Mouse (Mus musculus) cerebellum, adult 18-20 months (tissue): ENCODE data around the gene Gpc3.
"Not testable (repeated sequence)": the region's sequence is repeated elsewhere in the genome, so short reads cannot be mapped to it uniquely, and the experiment has no call there.

ENCODE experiments used
- DNase-seq, 2 experiments: peaks; one replicate each; pipeline ENCODE4 v3.0.0; 2021

Gpc3 gene

DNA sequence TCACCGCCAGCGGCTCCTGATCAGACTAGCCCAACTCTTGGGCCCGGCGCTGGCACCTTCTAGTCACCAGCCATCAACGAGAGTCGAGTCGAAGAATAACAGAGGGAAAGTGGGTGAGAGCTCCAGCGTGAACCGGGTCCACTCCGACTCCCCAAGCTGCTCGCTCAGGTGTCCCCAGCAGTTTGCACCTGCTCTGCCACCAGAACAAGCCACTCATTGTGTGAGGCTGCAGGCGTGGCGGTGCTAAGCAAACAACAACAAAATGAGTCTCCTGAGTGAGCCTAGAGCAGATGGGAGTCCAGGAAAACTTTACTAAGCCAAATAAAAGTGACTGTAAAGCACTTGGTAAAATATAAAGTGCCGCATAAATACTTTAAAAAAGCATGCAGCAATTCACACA lies 239.5 kb downstream of the Gpc3 start:
- DNase-seq, result no peak

DNA sequence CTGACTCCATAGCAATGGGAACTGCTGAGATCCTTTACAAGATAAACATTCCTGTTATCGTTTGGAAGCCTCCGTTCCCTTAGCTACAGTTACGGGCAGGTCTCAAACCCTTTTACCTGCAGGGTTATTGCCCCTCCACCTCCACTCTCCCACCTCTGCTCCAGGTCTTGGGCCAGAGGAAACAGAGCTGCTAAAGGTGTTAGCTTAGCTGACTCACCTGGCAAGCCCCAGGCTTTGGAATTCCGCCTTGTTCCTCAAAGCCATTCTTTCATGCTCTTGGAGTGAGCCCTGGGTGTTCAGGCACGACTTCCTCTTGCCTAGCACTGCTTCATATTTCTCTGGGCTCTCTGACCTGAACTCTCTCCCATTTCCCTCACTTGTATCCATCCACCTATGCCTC lies 241.3 kb downstream of the Gpc3 start:
- no peak for DNase-seq

DNA sequence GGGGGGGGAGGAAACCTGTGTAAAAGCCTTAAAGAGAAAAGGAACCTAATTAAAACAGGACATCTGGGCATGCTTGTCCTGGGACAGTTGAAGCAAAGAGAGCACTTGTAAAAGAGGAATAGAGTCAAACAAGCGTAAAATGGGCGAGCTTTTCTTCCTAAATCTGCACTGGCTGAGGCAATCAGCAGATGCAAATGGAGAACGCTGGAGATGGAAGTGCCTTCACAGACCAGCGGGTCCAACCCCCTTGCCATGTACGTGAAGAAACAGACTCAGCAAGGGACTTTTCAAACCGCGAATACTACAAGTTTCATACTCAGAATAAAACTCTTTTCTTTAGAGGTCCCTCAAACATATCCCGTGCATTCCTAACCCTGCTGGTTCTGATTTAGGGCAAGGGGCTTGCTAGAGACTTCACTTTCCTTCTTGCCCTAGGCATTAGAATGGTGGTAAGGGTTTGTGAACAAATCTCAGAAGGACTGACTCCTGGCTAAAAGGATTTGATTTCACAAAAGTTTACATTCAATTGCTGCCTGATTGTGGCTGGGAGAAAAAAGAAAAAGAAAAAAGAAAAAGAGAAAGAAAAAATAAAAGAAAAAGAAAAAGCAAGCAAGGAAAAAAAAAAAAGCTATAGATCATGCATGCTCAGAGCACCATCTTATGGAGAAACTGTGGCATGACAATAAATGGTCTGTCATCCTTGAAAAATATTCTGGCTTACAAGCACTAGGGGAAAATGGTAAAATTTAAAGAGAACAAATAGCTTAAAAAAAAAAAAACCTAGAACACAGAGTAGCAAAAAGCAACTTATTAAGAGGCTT lies 243.6 kb downstream of the Gpc3 start:
- no peak for DNase-seq

DNA sequence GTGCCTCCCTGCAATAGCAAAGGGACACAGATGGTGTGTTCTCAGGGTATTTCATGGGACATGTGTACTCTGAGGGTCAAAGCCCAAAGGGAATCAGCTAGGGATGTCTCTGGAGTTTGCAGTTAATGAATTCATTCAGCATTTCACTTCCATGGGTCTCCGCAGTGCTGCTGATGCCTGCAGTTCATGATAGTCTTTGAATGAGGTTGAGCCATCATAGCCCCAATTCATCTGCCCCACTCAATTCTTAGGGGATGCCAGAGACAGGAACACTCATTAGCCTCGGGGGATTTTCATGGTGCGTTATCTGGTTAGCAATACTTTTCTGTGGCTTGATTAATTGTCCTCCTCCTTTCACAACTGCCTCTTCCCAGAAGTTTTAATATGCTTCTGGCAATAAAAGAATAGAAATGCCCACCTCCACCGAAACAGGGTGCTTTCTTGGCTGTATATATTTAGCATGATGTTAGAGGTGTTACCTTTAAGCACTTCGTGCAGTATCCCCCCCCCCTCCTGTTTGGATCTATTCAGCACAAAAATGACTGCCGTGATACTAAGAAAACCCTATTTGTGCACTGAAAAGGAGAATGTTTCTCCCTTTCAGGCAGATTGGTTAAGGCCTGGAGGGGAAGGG lies 244.3 kb downstream of the Gpc3 start:
- no peak for DNase-seq

DNA sequence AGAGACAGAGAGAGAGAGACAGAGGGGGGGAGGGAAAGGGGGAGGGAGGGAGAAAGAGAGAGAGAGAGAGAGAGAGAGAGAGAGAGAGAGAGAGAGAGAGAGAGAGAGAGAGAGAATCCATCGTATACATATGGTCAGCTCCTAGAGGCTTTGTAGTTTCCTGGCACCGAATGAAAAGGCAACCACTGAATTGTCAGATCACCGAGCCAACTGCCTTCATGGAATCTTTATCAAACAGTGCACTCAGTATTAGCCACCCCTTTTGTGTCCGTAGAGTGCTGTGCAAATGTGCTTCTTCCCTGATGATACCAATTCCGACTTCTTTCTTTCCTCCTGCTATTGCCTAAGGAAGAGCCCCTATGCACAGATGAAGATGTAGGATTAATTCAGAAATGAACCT lies 246.9 kb downstream of the Gpc3 start:
- no peak for DNase-seq

DNA sequence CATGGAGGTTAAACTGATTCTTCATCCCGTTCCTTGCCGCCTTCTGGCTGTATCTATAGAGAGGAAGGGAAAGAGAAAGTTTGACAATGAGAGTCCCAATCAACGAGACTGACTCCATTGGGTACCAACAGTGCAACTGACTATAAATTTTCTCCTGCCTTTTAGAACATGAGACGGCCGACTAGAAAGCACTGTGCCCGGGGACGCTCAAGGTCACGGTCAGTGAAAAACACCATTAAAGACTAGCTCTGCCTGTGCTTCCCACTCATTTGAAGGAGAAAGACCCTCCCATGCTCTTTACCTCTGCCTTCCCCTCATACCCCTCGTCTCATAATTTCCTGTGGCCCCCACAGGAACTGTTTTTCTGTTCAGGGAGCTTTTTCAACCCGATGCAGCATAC lies 248.0 kb downstream of the Gpc3 start:
- DNase-seq, result no peak

DNA sequence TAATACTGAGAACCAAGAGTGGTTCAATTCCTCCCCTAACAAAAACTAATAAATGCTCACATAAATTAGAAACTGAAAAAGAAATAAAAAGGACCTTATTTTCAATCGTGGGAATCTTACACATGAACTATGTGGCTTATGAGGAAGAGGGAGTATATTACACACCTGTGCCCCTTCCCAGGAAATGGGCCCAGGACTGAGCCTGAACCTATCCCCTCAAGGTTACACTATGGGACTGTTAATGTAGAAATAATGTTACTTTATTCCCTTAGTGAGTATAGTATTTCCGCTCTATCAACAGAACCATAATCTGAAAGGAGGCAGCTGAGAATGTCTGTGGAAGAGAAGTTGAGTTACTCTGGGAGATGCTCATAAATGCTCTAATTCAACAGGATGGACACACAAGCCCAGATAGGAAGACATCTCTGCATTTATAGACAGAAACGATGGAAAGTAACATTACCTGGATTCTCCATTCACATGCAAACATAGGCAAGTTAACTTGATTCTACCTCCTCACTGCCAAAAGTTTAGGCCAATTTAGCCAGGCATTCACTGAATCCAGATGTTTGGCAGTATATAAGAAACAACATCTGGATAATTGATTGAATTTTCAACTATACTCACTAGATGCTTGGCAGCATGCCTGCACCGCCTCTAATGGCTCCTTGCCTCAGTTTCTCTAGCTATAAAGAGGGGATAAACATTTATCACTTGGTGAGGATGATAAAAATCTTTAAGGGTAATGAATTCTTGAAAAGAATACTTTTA lies 251.3 kb downstream of the Gpc3 start:
- DNase-seq, result no peak

DNA sequence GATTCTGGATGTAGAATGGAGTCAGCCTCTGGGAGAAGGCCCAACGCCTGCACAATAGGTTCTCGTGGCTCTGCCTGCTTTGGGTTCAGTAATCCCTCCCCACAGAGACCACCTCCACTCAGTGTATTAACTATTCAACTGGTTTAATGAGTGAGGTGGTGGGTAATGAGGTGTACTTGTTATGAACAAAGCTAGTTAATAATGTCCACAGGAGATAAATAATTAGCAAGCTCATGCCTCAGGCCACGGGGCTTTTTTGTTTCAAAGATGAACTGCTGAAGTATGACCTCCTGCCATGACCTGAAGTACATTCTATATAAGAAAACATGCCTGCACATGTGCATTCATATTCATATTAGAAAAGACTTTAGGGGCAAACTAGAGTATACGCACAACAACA lies 260.8 kb downstream of the Gpc3 start:
- no peak for DNase-seq

DNA sequence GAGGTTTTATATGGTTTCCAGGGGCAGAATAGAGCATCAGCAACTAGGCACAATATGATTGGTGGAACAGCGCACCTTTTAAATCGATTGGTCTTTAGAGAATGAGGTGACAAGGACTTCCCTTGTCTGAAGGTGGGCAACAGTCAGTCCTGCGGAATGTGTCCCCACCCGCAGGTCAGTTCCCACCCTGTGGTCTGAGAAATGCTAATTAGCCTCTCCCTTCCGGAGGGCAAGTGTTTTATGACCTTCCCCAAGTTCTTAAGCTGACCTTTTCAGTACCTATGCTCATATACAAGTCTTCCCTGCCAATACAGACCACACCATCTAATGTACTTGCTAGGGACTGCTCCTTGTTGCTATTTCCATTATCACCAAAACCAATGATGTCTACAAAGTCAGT lies 263.1 kb downstream of the Gpc3 start:
- DNase-seq, result not testable (repeated sequence)

DNA sequence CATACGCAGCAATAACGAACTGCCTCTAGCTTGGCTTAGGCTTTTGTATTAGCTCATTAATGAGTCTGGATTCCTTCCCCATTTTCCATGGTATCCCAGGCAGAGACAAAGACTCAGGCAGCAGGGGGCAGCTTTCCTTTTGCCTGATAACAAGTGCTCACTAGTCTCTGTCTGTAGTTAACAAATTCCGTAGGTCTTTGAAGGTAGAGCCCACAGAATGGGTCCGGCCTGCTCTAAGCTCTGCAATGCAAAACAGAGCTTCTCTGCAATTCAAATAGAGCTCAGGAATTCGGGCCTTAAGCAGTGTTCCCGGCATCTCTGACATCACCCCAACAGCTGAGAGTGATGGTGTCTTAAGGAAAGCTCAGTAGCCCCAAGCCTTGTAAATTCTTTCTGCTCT lies 265.0 kb downstream of the Gpc3 start:
- no peak for DNase-seq

DNA sequence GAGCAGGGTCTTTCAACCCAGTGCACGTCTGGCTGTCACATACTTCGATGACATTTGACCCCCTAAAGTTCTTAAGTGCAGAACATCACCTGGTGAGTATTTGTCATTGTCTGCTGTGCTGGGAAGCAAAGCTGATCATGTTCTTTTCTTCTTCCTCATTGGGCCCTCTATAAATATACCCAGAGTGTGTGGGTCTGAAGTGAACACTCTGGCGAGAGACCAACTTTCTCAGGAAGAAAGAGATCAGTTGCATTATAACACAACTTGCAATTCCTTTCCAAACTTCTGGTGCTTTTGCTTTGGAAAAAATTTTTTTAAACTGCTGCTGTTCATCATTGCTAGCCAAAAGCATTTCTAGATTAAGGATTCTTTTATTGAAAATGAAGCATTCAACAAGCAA lies 269.7 kb downstream of the Gpc3 start:
- no peak for DNase-seq

DNA sequence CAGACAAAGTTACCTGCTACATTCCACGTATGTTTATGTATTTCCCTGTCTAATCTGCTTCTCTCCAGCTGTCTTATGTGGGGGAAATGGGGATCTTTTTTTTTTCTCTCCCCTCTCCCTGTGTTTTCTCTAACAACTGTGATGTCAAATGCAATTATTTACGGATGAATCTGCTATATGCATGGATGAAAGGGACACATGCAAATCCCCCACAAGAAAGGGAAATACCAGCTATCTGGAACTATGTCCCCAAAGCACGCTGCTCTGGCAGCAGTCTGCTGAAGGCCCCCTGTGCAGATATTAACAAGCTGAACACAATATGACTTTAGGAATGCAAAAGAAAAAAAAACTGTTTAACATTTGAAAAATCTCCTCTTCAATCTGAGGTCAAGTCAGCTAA lies 273.5 kb downstream of the Gpc3 start:
- DNase-seq, result no peak

DNA sequence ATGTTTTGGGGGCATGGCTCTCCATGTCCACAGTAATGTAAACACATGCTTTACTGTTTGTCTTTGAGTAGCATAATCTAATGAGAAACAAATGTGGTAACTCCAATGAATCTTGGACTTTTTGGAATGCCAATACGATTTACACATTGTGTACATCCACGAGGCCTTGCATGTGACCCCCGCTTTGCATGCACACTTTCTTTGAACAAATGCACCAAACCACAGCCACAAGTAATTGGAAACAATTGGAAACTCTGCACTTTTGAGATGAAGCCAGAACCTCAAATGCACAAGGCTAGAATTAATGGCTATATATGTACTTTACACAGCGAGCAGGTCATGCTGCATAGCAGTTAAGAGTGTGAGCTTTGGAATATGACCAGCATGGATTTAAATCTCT lies 292.0 kb downstream of the Gpc3 start:
- no peak for DNase-seq

DNA sequence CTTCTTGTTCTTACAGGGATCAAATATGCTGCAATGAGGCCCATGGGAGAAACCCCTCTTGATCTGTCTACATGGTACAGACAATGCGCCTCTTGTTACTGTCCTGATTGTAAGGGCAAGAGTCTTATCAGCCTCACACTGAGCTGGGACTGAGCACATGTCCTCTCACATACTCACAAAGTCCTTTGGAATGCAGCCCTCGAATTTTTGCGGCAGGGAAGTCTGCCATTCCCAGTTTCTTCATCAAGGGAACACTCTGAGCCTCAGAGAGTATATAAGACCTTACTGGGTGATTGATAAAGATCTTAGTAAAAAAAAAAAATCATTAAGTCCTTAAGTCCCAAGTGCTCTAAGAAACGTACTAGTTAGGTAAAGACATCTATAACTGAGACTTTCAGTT lies 293.1 kb downstream of the Gpc3 start:
- DNase-seq, result no peak

DNA sequence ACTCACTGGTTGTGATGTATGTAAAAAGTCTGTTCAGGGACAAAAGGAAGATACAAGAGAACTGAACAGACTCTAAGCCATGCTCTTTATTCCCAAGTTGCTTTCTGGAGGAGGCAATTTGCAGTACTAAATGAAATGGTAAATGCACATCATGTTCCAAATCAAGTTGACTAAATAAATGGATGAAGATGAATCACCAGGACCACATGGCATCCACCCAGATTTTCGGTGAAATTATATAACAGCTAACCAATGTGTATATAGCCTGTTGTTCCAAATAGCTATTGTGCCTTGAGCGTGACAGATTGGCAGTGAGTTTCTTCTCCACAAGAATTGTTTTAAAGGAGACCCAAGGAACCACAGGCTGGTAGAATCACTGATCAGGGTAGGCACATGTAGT lies 302.8 kb downstream of the Gpc3 start:
- no peak for DNase-seq

DNA sequence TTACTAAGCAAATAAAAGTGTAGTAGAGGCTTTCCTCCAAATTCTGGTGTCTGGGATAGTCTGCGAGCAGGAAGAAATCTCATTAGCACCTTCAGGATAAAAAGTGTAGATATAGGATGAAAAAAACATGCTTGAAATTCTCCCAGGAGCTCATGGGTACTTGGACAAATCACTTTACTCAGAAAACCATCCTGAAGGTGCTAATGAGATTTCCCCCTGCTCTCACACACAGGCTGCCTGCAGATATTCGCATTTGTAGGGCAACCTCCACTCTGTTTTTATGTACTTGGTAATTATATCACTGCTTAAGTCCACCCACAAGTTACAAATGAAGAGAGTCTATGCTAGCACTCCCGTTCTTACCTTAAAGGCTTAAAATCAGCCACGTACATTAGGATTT lies 308.5 kb downstream of the Gpc3 start:
- no peak for DNase-seq

DNA sequence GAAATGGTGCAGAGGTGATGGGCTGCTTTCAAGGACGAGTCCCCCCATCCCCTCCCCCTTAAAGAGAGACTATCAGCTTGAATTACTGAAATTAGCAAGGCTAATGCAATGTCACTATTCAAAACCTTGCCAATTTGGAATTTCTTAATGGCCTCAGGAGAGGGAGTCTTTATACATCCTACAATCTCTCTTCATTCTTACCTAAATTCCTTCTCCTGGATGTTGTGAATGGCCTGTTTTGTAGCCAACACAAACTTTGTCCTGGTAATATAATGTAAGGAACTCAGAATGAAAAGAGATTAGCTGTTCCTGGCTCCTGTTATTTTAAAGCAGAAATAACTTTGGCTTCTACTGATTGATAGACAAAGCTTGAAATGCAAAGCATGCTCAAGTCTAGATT lies 325.0 kb downstream of the Gpc3 start:
- DNase-seq, result no peak

DNA sequence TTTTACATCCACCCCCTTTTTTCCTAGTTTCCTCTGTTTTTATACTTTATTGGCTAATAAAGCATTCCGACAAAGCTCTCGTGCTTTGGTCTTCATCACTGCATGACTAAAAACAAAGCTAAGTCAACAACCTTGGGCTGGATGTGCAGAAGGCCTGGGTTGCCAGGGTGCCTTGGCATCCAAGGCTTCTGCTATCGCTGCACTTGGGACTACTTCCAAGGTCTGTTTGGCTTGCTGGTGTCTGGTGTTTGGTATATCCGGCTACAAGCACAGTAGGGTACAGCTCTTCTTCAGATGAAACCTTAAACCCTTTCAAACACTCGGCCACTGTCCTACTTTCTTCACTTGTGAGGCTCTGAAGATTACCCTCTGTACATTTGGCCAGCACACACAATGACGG lies 325.8 kb downstream of the Gpc3 start:
- DNase-seq, result no peak

DNA sequence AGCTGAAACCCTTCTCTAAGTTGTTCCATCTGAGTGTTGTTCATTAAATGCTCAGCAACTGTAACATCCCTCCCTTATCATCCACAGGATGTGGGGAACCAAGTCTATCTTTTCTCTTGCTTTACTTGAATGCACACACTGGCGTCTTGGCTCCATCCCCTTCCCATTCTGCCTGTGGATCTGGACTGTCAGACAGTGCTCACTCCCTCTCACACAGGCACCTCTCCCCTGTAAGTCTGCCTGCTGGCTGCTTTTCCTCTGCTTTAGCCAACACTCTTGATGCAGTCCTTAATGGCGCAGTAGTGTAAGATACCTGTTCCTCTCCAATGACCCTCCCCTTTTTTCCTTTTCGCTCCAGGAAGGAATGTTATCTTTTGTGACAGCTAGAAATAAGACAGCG lies 331.7 kb downstream of the Gpc3 start:
- no peak for DNase-seq

DNA sequence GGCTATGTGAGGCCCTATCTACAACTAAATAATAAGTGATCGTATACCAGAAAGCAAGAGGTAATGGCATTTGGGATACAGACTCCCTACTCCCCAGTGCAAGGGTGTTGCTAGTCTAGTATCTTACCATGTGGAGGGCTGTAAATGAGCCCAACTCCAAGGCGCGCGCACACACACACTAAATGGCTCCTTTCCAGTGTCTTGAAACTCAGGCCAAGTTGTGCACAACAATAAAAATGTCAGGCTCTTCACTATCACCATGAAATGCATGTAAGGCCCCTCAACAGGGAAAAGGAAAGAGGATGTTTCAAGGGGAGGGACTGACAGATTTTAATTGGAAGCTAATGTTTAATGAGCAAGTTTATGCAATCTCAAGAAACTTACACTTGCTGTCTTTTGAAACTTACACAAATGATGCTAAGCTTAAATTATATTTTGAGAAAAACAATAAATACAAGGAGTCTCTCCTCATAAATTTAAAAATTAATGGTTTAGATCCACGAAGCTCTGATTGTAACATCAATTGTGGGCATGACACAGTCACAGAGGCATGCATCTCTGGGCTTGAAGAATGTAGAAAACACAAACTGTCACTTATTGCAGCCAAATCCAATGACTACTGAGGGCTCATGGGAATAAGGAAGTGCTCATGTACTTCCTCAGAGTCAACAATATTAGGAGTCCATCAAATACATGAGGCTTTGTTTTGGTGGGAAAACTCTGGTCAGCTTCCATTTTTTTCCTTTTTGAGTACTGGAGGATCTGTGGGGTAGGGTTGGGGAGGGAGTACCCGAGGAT lies 332.4 kb downstream of the Gpc3 start:
- no peak for DNase-seq

DNA sequence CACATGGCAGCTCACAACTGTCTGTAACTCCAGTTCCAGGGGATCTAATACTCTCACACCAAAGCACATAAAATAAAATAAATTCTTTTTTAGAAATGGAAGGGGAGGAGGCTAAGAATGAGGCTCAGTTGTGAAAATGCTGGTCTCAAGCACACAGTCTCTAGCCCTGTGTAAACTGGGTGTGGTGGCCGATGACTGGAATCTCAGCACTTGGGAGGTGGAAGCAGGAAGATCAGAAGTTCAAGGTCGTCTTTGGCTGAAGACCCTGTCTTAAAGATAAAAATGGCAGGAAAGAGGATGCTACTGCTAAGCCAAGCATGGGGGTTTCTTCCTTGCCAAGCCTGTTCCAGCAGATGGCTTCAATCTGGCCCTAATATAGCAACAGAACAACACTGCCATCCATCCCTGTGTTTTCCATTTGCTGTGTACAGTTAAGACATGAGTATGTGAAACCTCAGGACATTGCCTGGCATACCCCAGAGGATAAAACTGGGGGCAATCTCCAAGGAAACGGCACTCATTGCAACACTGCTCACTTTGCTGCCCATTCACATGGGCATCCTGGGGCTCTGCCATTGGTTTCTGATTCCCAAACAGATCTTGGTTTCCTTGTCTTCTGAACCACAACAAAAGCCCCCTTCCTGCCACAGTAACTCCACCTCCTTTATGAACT lies 334.9 kb downstream of the Gpc3 start:
- DNase-seq, result no peak

DNA sequence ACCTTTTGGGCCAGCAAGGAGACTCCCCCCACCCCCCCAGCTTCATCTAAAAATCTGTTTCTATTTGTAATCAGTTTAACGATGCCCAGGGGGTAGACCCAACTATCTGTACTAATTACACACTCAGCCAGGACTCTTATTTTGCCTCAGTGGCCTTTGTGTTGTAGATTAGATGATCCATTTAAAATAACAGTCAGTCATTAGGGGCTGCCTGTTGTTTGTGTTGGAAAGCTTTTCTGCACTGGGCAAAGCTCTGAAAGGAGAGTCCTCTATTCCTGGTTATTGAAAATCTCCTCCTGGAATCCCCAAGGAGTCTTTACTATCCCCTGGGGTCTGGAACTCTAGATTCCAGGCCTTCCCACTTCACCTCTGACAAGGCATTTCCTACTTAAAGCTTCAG lies 336.2 kb downstream of the Gpc3 start:
- no peak for DNase-seq

DNA sequence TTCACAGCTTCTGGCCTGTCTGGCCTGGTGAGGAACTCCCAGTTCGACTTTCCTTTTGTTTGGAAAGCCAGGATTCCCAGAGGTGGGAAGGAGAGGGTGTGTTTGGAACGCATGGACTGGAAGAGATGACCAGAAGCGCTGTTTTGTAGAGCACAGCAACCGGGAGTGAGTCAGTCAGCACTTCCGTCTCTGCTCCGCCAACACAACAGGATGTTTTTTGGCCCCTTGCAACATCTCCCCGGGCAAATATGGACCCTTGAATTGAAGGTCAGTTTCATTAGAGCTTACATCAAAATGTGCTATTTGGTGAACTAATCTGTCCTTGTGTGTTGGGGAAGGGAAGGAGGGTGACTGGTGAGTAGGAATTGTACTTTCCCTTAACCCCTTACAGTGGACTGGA lies 340.7 kb downstream of the Gpc3 start:
- no peak for DNase-seq
